Mouse (Mus musculus) embryonic facial prominence, embryonic 13.5 days (tissue): ENCODE results near the gene Wt1. TPM values are rescaled to one million over a fixed set of nuclear protein-coding genes. Genes with fewer than 3 reads are reported as not detected.

Source experiments
- ATAC-seq: fragments of 200-750 bp; cut with Nextera tagmentation; 2 replicates; pipeline ENCODE4 v1.8.0; 2017; ENCODE audit warnings: low read depth; ENCODE audit not compliant: insufficient number of reproducible peaks, insufficient read depth, low FRiP score, low TSS enrichment
- H3K27ac ChIP-seq: fragments of 300-500 bp; sonication (generic); 2 replicates; pipeline ENCODE4 v1.5.1; 2015; ENCODE audit warnings: moderate library complexity, mild to moderate bottlenecking, inconsistent platforms
- H3K27me3 ChIP-seq: fragments of 300-500 bp; sonication (generic); 2 replicates; pipeline ENCODE4 v1.6.1; 2015; ENCODE audit warnings: mild to moderate bottlenecking, inconsistent platforms
- H3K36me3 ChIP-seq: fragments of 300-500 bp; sonication (generic); 2 replicates; pipeline ENCODE4 v1.6.1; 2015; ENCODE audit warnings: mild to moderate bottlenecking, inconsistent platforms
- H3K4me1 ChIP-seq: fragments of 300-500 bp; sonication (generic); 2 replicates; pipeline ENCODE4 v1.6.1; 2015; ENCODE audit warnings: inconsistent platforms
- H3K4me2 ChIP-seq: fragments of 300-500 bp; sonication (generic); 2 replicates; pipeline ENCODE4 v1.6.1; 2015; ENCODE audit warnings: moderate library complexity, mild to moderate bottlenecking, inconsistent platforms
- H3K4me3 ChIP-seq: fragments of 300-500 bp; sonication (generic); 2 replicates; pipeline ENCODE4 v1.5.1; 2015; ENCODE audit warnings: mild to moderate bottlenecking, inconsistent platforms
- H3K9ac ChIP-seq: fragments of 300-500 bp; sonication (generic); 2 replicates; pipeline ENCODE4 v1.6.1; 2015; ENCODE audit warnings: mild to moderate bottlenecking, inconsistent platforms
- H3K9me3 ChIP-seq: fragments of 300-500 bp; sonication (generic); 2 replicates; pipeline ENCODE4 v1.6.1; 2016; ENCODE audit warnings: inconsistent platforms
- WGBS: fragments of 180-500 bp; shearing (Covaris S2); methylation state at CpG from one replicate; pipeline ENCODE4 v1.1.7; 2015; ENCODE audit warnings: mixed read lengths; 5-methylcytosine and 5-hydroxymethylcytosine counted together
- polyA plus RNA-seq: library from polyadenylated mRNA; unstranded; fragments of >200 nt; fragmentation: Nextera tagmentation; extraction: Ambion mirVana; gene quantifications from 2 replicates; pipeline ENCODE4 v1.2.1, GENCODE M21; 2015

Gene Wt1
- polyA plus RNA-seq = 0.21 and 0.24 TPM in 2 replicates

GRCm38 (mm10) chr2:105126279-105126678 lies at the start of gene Wt1:
TSS of gene Wt1 (plus strand) at chr2:105126529.
- H3K4me2 ChIP-seq = peak within 1 kb of the TSS; percentile 53
- H3K9ac ChIP-seq = no peak within 1 kb of the TSS
- ATAC-seq = peak; percentile 33; the same call in 1 of the 2 replicates
- peaks cover 98% of the 10 kb centered on the region for H3K27me3 ChIP-seq
- 0% methylated on average over 21 of the region's 25 CpGs for WGBS
- H3K36me3 ChIP-seq = no peaks in the 10 kb centered on the region
- no peaks in the 10 kb centered on the region for H3K9me3 ChIP-seq
- peak within 1 kb of the TSS; percentile 31 for H3K4me3 ChIP-seq
- peaks cover 24% of the 10 kb centered on the region for H3K4me1 ChIP-seq
- no peak within 1 kb of the TSS for H3K27ac ChIP-seq

- no peak overlapping the region for H3K4me2 ChIP-seq
- no peak overlapping the region for H3K9ac ChIP-seq
- H3K9me3 ChIP-seq = no peaks in the 10 kb centered on the region
- no peaks in the 10 kb centered on the region for H3K36me3 ChIP-seq
- H3K4me1 ChIP-seq = no peaks in the 10 kb centered on the region
- H3K27ac ChIP-seq = no peak overlapping the region
- ATAC-seq = no peak
- H3K27me3 ChIP-seq = 0 out of 2 replicates have a peak, but pooled peaks cover 3% of the 10 kb centered on the region
- WGBS = 87% methylated on average over 7 of the region's 7 CpGs
- H3K4me3 ChIP-seq = no peak overlapping the region
Measured at GRCm38 (mm10) chr2:105077151-105077550, 49.2 kb upstream of the Wt1 start.

- Histone ChIP-seq H3K27ac (no peak overlapping the region), H3K9me3 (no peaks in the 10 kb centered on the region), H3K36me3 (no peaks in the 10 kb centered on the region), H3K4me3 (no peak overlapping the region), H3K4me1 (no peaks in the 10 kb centered on the region), H3K9ac (no peak overlapping the region), H3K27me3 (peaks cover 9% of the 10 kb centered on the region; the same call in 1 of the 2 replicates), H3K4me2 (no peak overlapping the region)
- 24% methylated on average over 9 of the region's 9 CpGs for WGBS
- no peak for ATAC-seq
Measured at GRCm38 (mm10) chr2:105082256-105082790, 44.0 kb upstream of the Wt1 start.

- Histone ChIP-seq H3K9me3 (no peaks in the 10 kb centered on the region), H3K4me1 (no peaks in the 10 kb centered on the region), H3K27me3 (peaks cover 9% of the 10 kb centered on the region; the same call in 1 of the 2 replicates), H3K9ac (no peak overlapping the region), H3K4me2 (no peak overlapping the region), H3K27ac (no peak overlapping the region), H3K4me3 (no peak overlapping the region), H3K36me3 (no peaks in the 10 kb centered on the region)
- WGBS = 71% methylated on average over 4 of the region's 4 CpGs
- no peak for ATAC-seq
Measured at GRCm38 (mm10) chr2:105084035-105084434, 42.3 kb upstream of the Wt1 start.

- H3K27me3 ChIP-seq = peaks cover 9% of the 10 kb centered on the region; the same call in 1 of the 2 replicates
- WGBS = 89% methylated on average over 3 of the region's 3 CpGs
Measured at GRCm38 (mm10) chr2:105086081-105086480, 40.2 kb upstream of the Wt1 start.

GRCm38 (mm10) chr2:105088005-105088404 lies 38.3 kb upstream of the Wt1 start:
- Histone ChIP-seq H3K27ac (no peak overlapping the region), H3K9ac (no peak overlapping the region), H3K27me3 (no peaks in the 10 kb centered on the region), H3K36me3 (no peaks in the 10 kb centered on the region), H3K9me3 (no peaks in the 10 kb centered on the region), H3K4me1 (peaks cover 9% of the 10 kb centered on the region; the same call in 1 of the 2 replicates), H3K4me3 (no peak overlapping the region), H3K4me2 (no peak overlapping the region)
- WGBS = 83% methylated on average over 3 of the region's 3 CpGs
- no peak for ATAC-seq

More at GRCm38 (mm10) chr2:105086081-105086480, 40.2 kb upstream of the Wt1 start:
- Histone ChIP-seq H3K36me3 (no peaks in the 10 kb centered on the region), H3K4me2 (no peak overlapping the region), H3K9ac (no peak overlapping the region), H3K27ac (no peak overlapping the region), H3K4me1 (peaks cover 9% of the 10 kb centered on the region; the same call in 1 of the 2 replicates), H3K9me3 (no peaks in the 10 kb centered on the region), H3K4me3 (no peak overlapping the region)
- ATAC-seq = no peak

GRCm38 (mm10) chr2:105089083-105089482 lies 37.2 kb upstream of the Wt1 start:
- Histone ChIP-seq H3K4me2 (no peak overlapping the region), H3K36me3 (no peaks in the 10 kb centered on the region), H3K9me3 (no peaks in the 10 kb centered on the region), H3K4me3 (no peak overlapping the region), H3K27ac (no peak overlapping the region), H3K4me1 (peaks cover 9% of the 10 kb centered on the region; the same call in 1 of the 2 replicates), H3K27me3 (no peaks in the 10 kb centered on the region), H3K9ac (no peak overlapping the region)
- WGBS = 66% methylated on average over 4 of the region's 4 CpGs
- no peak for ATAC-seq

- no peak for ATAC-seq
- Histone ChIP-seq H3K27me3 (no peaks in the 10 kb centered on the region), H3K4me2 (no peak overlapping the region), H3K9ac (no peak overlapping the region), H3K27ac (no peak overlapping the region), H3K4me3 (no peak overlapping the region), H3K4me1 (peaks cover 9% of the 10 kb centered on the region; the same call in 1 of the 2 replicates), H3K9me3 (no peaks in the 10 kb centered on the region), H3K36me3 (no peaks in the 10 kb centered on the region)
- WGBS = 46% methylated on average over 7 of the region's 7 CpGs
Measured at GRCm38 (mm10) chr2:105089581-105090508, 36.5 kb upstream of the Wt1 start.

- Histone ChIP-seq H3K4me1 (peaks cover 9% of the 10 kb centered on the region; the same call in 1 of the 2 replicates), H3K27me3 (no peaks in the 10 kb centered on the region), H3K9ac (no peak overlapping the region), H3K27ac (no peak overlapping the region), H3K36me3 (no peaks in the 10 kb centered on the region), H3K4me2 (no peak overlapping the region), H3K4me3 (no peak overlapping the region), H3K9me3 (no peaks in the 10 kb centered on the region)
- ATAC-seq = no peak
- 75% methylated on average over 5 of the region's 5 CpGs for WGBS
Measured at GRCm38 (mm10) chr2:105090991-105091390, 35.3 kb upstream of the Wt1 start.

- Histone ChIP-seq H3K36me3 (no peaks in the 10 kb centered on the region), H3K4me2 (no peak within 1 kb of the TSS), H3K4me3 (no peak within 1 kb of the TSS), H3K9me3 (no peaks in the 10 kb centered on the region), H3K9ac (no peak within 1 kb of the TSS), H3K27me3 (no peaks in the 10 kb centered on the region), H3K4me1 (peaks cover 9% of the 10 kb centered on the region; the same call in 1 of the 2 replicates), H3K27ac (no peak within 1 kb of the TSS)
- no peak for ATAC-seq
- 70% methylated on average over 2 of the region's 2 CpGs for WGBS
Measured at GRCm38 (mm10) chr2:105091718-105092117, 34.6 kb upstream of the Wt1 start, which contains the start of gene Gm11060. TSS of gene Gm11060 (plus strand) at chr2:105092018.

GRCm38 (mm10) chr2:105097294-105097953 lies 28.9 kb upstream of the Wt1 start:
- no peaks in the 10 kb centered on the region for H3K36me3 ChIP-seq
- no peak overlapping the region for H3K9ac ChIP-seq
- H3K27me3 ChIP-seq = no peaks in the 10 kb centered on the region
- no peaks in the 10 kb centered on the region; the same call in 1 of the 2 replicates for H3K4me1 ChIP-seq
- H3K9me3 ChIP-seq = no peaks in the 10 kb centered on the region
- no peak overlapping the region for H3K27ac ChIP-seq
- no peak overlapping the region for H3K4me2 ChIP-seq
- ATAC-seq = no peak
- no peak overlapping the region for H3K4me3 ChIP-seq
- 81% methylated on average over 22 of the region's 22 CpGs for WGBS
